Mouse (Mus musculus) central nervous system, embryonic 18 days (tissue): ENCODE data around the gene H2al1m. TPM values are rescaled to one million over a fixed set of nuclear protein-coding genes. Genes with fewer than 3 reads are reported as not detected.

ENCODE experiments used
- polyA plus RNA-seq: library from polyadenylated mRNA; depleted of rRNA; stranded (reverse); fragments of >200 nt; gene quantifications from 2 replicates; pipeline ENCODE4 v1.2.3, GENCODE M21; 2012; rRNA removed

Gene H2al1m
- polyA plus RNA-seq = 0.43 and 0.44 TPM in 2 replicates

GRCm38 (mm10) chrX:9283464-9283863 is at the start of gene H2al1m:
H2al1m (plus strand) TSS chrX:9283764.

GRCm38 (mm10) chrX:9256766-9257165 is 26.8 kb upstream of the H2al1m start, which contains the start of gene Gm14862:
Gm14862 (minus strand) TSS chrX:9256899.

GRCm38 (mm10) chrX:9272460-9273361 is 10.9 kb upstream of the H2al1m start, which contains the start of gene Xk:
Xk (plus strand) TSS chrX:9272756.

Other genes starting within 250 kb of the H2al1m start
- gene Fthl17f, start 220.7 kb upstream of the H2al1m start, polyA plus RNA-seq = not detected in 2 replicates
- gene 4930402K13Rik, start 179.2 kb upstream of the H2al1m start, polyA plus RNA-seq = not detected in 2 replicates
- gene Lancl3, start 83.9 kb upstream of the H2al1m start, polyA plus RNA-seq = 3.0 and 3.4 TPM in 2 replicates
- gene Gm14862, start 26.9 kb upstream of the H2al1m start, polyA plus RNA-seq = not detected in 2 replicates
- gene Xk, start 11.0 kb upstream of the H2al1m start, polyA plus RNA-seq = 5.2 and 5.5 TPM in 2 replicates
- gene H2al1k, start 66.9 kb downstream of the H2al1m start, polyA plus RNA-seq = not detected in 2 replicates
- 0.23 and 0.31 TPM in 2 replicates for gene Cybb, start 204.0 kb downstream of the H2al1m start, polyA plus RNA-seq